Mouse (Mus musculus) central nervous system, embryonic 11.5 days (tissue): ENCODE data around the gene Crk. TPM values are rescaled to one million over a fixed set of nuclear protein-coding genes. Genes with fewer than 3 reads are reported as not detected.

Experiments used
- polyA plus RNA-seq: library from polyadenylated mRNA; depleted of rRNA; stranded (reverse); fragments of >200 nt; gene quantifications from 2 replicates; pipeline ENCODE4 v1.2.3, GENCODE M21; 2012; rRNA removed

The Crk gene
- 102 and 115 TPM in 2 replicates for polyA plus RNA-seq

GRCm38 (mm10) chr11:75678747-75679438 is at the start of gene Crk:
Crk (plus strand) TSS chr11:75679259.

GRCm38 (mm10) chr11:75630645-75631229 is 48.3 kb upstream of the Crk start, which contains the start of gene Inpp5k:
Inpp5k (plus strand) TSS chr11:75630988.

GRCm38 (mm10) chr11:75650311-75650710 is 28.7 kb upstream of the Crk start, which contains the start of gene Myo1c:
Myo1c (plus strand) TSS chr11:75650504.

GRCm38 (mm10) chr11:75732434-75733226 is 53.6 kb downstream of the Crk start, which contains the start of gene Ywhae:
Ywhae (plus strand) TSS chr11:75732869.

Other genes with a start within 250 kb of the Crk start
- gene Serpinf2, start 239.7 kb upstream of the Crk start, polyA plus RNA-seq: 14.3 and 19.1 TPM in 2 replicates
- 7.7 and 7.8 TPM in 2 replicates for gene Wdr81, start 224.5 kb upstream of the Crk start, polyA plus RNA-seq
- 4.6 and 6.8 TPM in 2 replicates for gene Tlcd2, start 217.5 kb upstream of the Crk start, polyA plus RNA-seq
- 93.0 and 133 TPM in 2 replicates for gene Prpf8, start 192.4 kb upstream of the Crk start, polyA plus RNA-seq
- 0.80 and 0.82 TPM in 2 replicates for gene Rilp, start 169.2 kb upstream of the Crk start, polyA plus RNA-seq
- gene Scarf1, start 165.7 kb upstream of the Crk start, polyA plus RNA-seq: 5.1 and 5.9 TPM in 2 replicates
- 9.0 and 10.9 TPM in 2 replicates for gene Slc43a2, start 147.6 kb upstream of the Crk start, polyA plus RNA-seq
- 85.2 and 116 TPM in 2 replicates for gene Pitpna, start 91.2 kb upstream of the Crk start, polyA plus RNA-seq
- 24.6 and 29.0 TPM in 2 replicates for gene Inpp5k, start 48.3 kb upstream of the Crk start, polyA plus RNA-seq
- 17.7 and 19.2 TPM in 2 replicates for gene Myo1c, start 28.8 kb upstream of the Crk start, polyA plus RNA-seq
- 1,203 and 1,938 TPM in 2 replicates for gene Ywhae, start 53.6 kb downstream of the Crk start, polyA plus RNA-seq
- 0.97 and 1.8 TPM in 2 replicates for gene Doc2b, start 116.8 kb downstream of the Crk start, polyA plus RNA-seq